Mouse (Mus musculus) midbrain, embryonic 15.5 days (tissue): ENCODE data around the gene Gna12. TPM values are rescaled to one million over a fixed set of nuclear protein-coding genes. Genes with fewer than 3 reads are reported as not detected.

Source experiments
- ATAC-seq: fragments of 200-750 bp; cut with Nextera tagmentation; replicated peaks from 2 replicates; pipeline ENCODE4 v1.8.0; 2017; ENCODE audit warnings: moderate TSS enrichment
- H3K27ac ChIP-seq: fragments of 300-500 bp; sonication (generic); 2 replicates; pipeline ENCODE4 v1.5.1; 2015; ENCODE audit warnings: mild to moderate bottlenecking, inconsistent platforms
- H3K27me3 ChIP-seq: fragments of 300-500 bp; sonication (generic); replicated peaks from 2 replicates; pipeline ENCODE4 v1.6.1; 2015; ENCODE audit warnings: inconsistent platforms
- H3K36me3 ChIP-seq: fragments of 300-500 bp; sonication (generic); replicated peaks from 2 replicates; pipeline ENCODE4 v1.6.1; 2015; ENCODE audit warnings: inconsistent platforms
- H3K4me1 ChIP-seq: fragments of 300-500 bp; sonication (generic); 2 replicates; pipeline ENCODE4 v1.6.1; 2015; ENCODE audit warnings: inconsistent platforms
- H3K4me2 ChIP-seq: fragments of 300-500 bp; sonication (generic); 2 replicates; pipeline ENCODE4 v1.6.1; 2015; ENCODE audit warnings: inconsistent platforms, mild to moderate bottlenecking, moderate library complexity
- H3K4me3 ChIP-seq: fragments of 300-500 bp; sonication (generic); 2 replicates; pipeline ENCODE4 v1.5.1; 2015; ENCODE audit warnings: mild to moderate bottlenecking, inconsistent platforms
- H3K9ac ChIP-seq: fragments of 300-500 bp; sonication (generic); 2 replicates; pipeline ENCODE4 v1.6.1; 2015; ENCODE audit warnings: mild to moderate bottlenecking, inconsistent platforms
- H3K9me3 ChIP-seq: fragments of 300-500 bp; sonication (generic); 2 replicates; pipeline ENCODE4 v1.6.1; 2016; ENCODE audit warnings: inconsistent platforms
- WGBS: fragments of 180-500 bp; shearing (Covaris S2); methylation state at CpG from one replicate; pipeline ENCODE4 v1.1.7; 2015; ENCODE audit warnings: mixed read lengths; 5-methylcytosine and 5-hydroxymethylcytosine counted together
- polyA plus RNA-seq: library from polyadenylated mRNA; unstranded; fragments of >200 nt; fragmentation: Nextera tagmentation; extraction: Ambion mirVana; gene quantifications from 2 replicates; pipeline ENCODE4 v1.2.1, GENCODE M21; 2015

Gene Gna12
- polyA plus RNA-seq, 1 experiment from 2014 or later: 49.8 TPM

GRCm38 (mm10) chr5:140764921-140765613, 65.2 kb downstream of the Gna12 start:
- Histone ChIP-seq H3K4me3 (no peak overlapping the region), H3K27me3 (no peaks in the 10 kb centered on the region), H3K27ac (0 out of 2 replicates have a peak overlapping the region, but pooled peaks have one; percentile 25), H3K36me3 (peaks cover 10% of the 10 kb centered on the region), H3K9ac (no peak overlapping the region), H3K9me3 (no peaks in the 10 kb centered on the region), H3K4me1 (peaks cover 19% of the 10 kb centered on the region), H3K4me2 (no peak overlapping the region)
- 85% methylated on average over 6 of the region's 6 CpGs for WGBS
- ATAC-seq: no peak

GRCm38 (mm10) chr5:140762540-140762939, 67.7 kb downstream of the Gna12 start:
- H3K9me3 ChIP-seq: no peaks in the 10 kb centered on the region
- no peaks in the 10 kb centered on the region for H3K27me3 ChIP-seq
- 87% methylated on average over 4 of the region's 4 CpGs for WGBS
- no peak overlapping the region for H3K9ac ChIP-seq
- H3K4me2 ChIP-seq: no peak overlapping the region
- no peak overlapping the region for H3K27ac ChIP-seq
- no peak overlapping the region for H3K4me3 ChIP-seq
- ATAC-seq: no peak
- H3K36me3 ChIP-seq: peaks cover 24% of the 10 kb centered on the region
- H3K4me1 ChIP-seq: peaks cover 1% of the 10 kb centered on the region

GRCm38 (mm10) chr5:140758864-140759263, 71.4 kb downstream of the Gna12 start:
- Histone ChIP-seq H3K4me3 (no peak overlapping the region), H3K4me2 (no peak overlapping the region), H3K27ac (no peak overlapping the region), H3K4me1 (no peaks in the 10 kb centered on the region), H3K9me3 (no peaks in the 10 kb centered on the region), H3K27me3 (no peaks in the 10 kb centered on the region), H3K9ac (no peak overlapping the region), H3K36me3 (peaks cover 24% of the 10 kb centered on the region)
- ATAC-seq: no peak
- 67% methylated on average over 8 of the region's 8 CpGs for WGBS

- no peak overlapping the region for H3K27ac ChIP-seq
- 55% methylated on average over 5 of the region's 5 CpGs for WGBS
These were observed 77.0 kb downstream of the Gna12 start for GRCm38 (mm10) chr5:140753223-140753622.

GRCm38 (mm10) chr5:140752639-140753038, 77.6 kb downstream of the Gna12 start:
- no peak overlapping the region for H3K9ac ChIP-seq
- H3K4me3 ChIP-seq: no peak overlapping the region
- no peak overlapping the region for H3K4me2 ChIP-seq
- no peak for ATAC-seq
- no peaks in the 10 kb centered on the region for H3K9me3 ChIP-seq
- 99% methylated on average over 3 of the region's 3 CpGs for WGBS
- no peaks in the 10 kb centered on the region for H3K27me3 ChIP-seq
- H3K36me3 ChIP-seq: no peaks in the 10 kb centered on the region
- H3K4me1 ChIP-seq: peaks cover 9% of the 10 kb centered on the region
- no peak overlapping the region for H3K27ac ChIP-seq

More at GRCm38 (mm10) chr5:140753223-140753622, 77.0 kb downstream of the Gna12 start:
- Histone ChIP-seq H3K4me3 (no peak overlapping the region), H3K4me2 (no peak overlapping the region), H3K9me3 (no peaks in the 10 kb centered on the region), H3K36me3 (no peaks in the 10 kb centered on the region), H3K4me1 (peaks cover 9% of the 10 kb centered on the region), H3K9ac (no peak overlapping the region), H3K27me3 (no peaks in the 10 kb centered on the region)
- ATAC-seq: no peak

GRCm38 (mm10) chr5:140752041-140752440, 78.2 kb downstream of the Gna12 start:
- no peaks in the 10 kb centered on the region for H3K9me3 ChIP-seq
- 93% methylated on average over 15 of the region's 15 CpGs for WGBS

GRCm38 (mm10) chr5:140750925-140751324, 79.3 kb downstream of the Gna12 start:
- Histone ChIP-seq H3K27ac (no peak overlapping the region), H3K9me3 (no peaks in the 10 kb centered on the region), H3K4me2 (no peak overlapping the region), H3K4me1 (peaks cover 9% of the 10 kb centered on the region), H3K27me3 (no peaks in the 10 kb centered on the region), H3K36me3 (no peaks in the 10 kb centered on the region), H3K9ac (no peak overlapping the region), H3K4me3 (no peak overlapping the region)
- ATAC-seq: no peak
- WGBS: 0% methylated on average over 1 of the region's 2 CpGs

More at GRCm38 (mm10) chr5:140752041-140752440, 78.2 kb downstream of the Gna12 start:
- ATAC-seq: no peak
- Histone ChIP-seq H3K4me2 (no peak overlapping the region), H3K27ac (no peak overlapping the region), H3K4me1 (peaks cover 9% of the 10 kb centered on the region), H3K36me3 (no peaks in the 10 kb centered on the region), H3K4me3 (no peak overlapping the region), H3K27me3 (no peaks in the 10 kb centered on the region), H3K9ac (no peak overlapping the region)

GRCm38 (mm10) chr5:140749062-140749875, 81.0 kb downstream of the Gna12 start:
- peak; percentile 66 for ATAC-seq
- Histone ChIP-seq H3K9me3 (no peaks in the 10 kb centered on the region), H3K4me2 (peak overlapping the region; percentile 40), H3K27me3 (no peaks in the 10 kb centered on the region), H3K9ac (peak overlapping the region; percentile 23; the same call in 1 of the 2 replicates), H3K4me1 (peaks cover 9% of the 10 kb centered on the region), H3K36me3 (no peaks in the 10 kb centered on the region), H3K27ac (peak overlapping the region; percentile 32; the same call in 1 of the 2 replicates), H3K4me3 (peak overlapping the region; percentile 20)
- WGBS: 18% methylated on average over 12 of the region's 12 CpGs

GRCm38 (mm10) chr5:140748425-140748824, 81.8 kb downstream of the Gna12 start:
- 83% methylated on average over 10 of the region's 10 CpGs for WGBS
- no peak overlapping the region for H3K9ac ChIP-seq

GRCm38 (mm10) chr5:140743706-140744131, 86.5 kb downstream of the Gna12 start:
- no peak overlapping the region for H3K4me2 ChIP-seq
- peaks cover under 1% of the 10 kb centered on the region for H3K4me1 ChIP-seq
- no peak overlapping the region for H3K9ac ChIP-seq
- peak; percentile 37; the same call in 1 of the 2 replicates for ATAC-seq
- H3K4me3 ChIP-seq: no peak overlapping the region
- WGBS: 26% methylated on average over 12 of the region's 12 CpGs
- no peaks in the 10 kb centered on the region for H3K27me3 ChIP-seq
- H3K9me3 ChIP-seq: no peaks in the 10 kb centered on the region
- H3K27ac ChIP-seq: no peak overlapping the region; the same call in 1 of the 2 replicates
- H3K36me3 ChIP-seq: no peaks in the 10 kb centered on the region

More at GRCm38 (mm10) chr5:140748425-140748824, 81.8 kb downstream of the Gna12 start:
- no peak overlapping the region for H3K4me3 ChIP-seq
- H3K4me2 ChIP-seq: no peak overlapping the region
- no peaks in the 10 kb centered on the region for H3K36me3 ChIP-seq
- no peaks in the 10 kb centered on the region for H3K9me3 ChIP-seq
- no peak overlapping the region for H3K27ac ChIP-seq
- no peaks in the 10 kb centered on the region for H3K27me3 ChIP-seq
- H3K4me1 ChIP-seq: peaks cover 9% of the 10 kb centered on the region
- ATAC-seq: no peak

- Histone ChIP-seq H3K27ac (no peak overlapping the region), H3K4me1 (no peaks in the 10 kb centered on the region), H3K4me2 (no peak overlapping the region), H3K9ac (no peak overlapping the region), H3K36me3 (no peaks in the 10 kb centered on the region), H3K4me3 (no peak overlapping the region), H3K27me3 (0 out of 2 replicates have a peak, but pooled peaks cover 5% of the 10 kb centered on the region), H3K9me3 (no peaks in the 10 kb centered on the region)
- no peak for ATAC-seq
These were observed 88.4 kb downstream of the Gna12 start for GRCm38 (mm10) chr5:140741877-140742276.

GRCm38 (mm10) chr5:140741040-140741439, 89.2 kb downstream of the Gna12 start:
- H3K27ac ChIP-seq: no peak overlapping the region
- WGBS: 81% methylated on average over 11 of the region's 11 CpGs
- ATAC-seq: no peak
- no peaks in the 10 kb centered on the region for H3K36me3 ChIP-seq
- no peaks in the 10 kb centered on the region for H3K9me3 ChIP-seq
- H3K9ac ChIP-seq: no peak overlapping the region
- peaks cover 9% of the 10 kb centered on the region; the same call in 1 of the 2 replicates for H3K27me3 ChIP-seq
- H3K4me1 ChIP-seq: no peaks in the 10 kb centered on the region
- H3K4me2 ChIP-seq: no peak overlapping the region
- H3K4me3 ChIP-seq: no peak overlapping the region
